Mouse (Mus musculus): Measurements from ENCODE around the gene Sbpl. TPM values are rescaled to one million over a fixed set of nuclear protein-coding genes. Genes with fewer than 3 reads are reported as not detected.

The Sbpl gene
- polyA plus RNA-seq (2017; shearing (Covaris generic)): not detected

DNA sequence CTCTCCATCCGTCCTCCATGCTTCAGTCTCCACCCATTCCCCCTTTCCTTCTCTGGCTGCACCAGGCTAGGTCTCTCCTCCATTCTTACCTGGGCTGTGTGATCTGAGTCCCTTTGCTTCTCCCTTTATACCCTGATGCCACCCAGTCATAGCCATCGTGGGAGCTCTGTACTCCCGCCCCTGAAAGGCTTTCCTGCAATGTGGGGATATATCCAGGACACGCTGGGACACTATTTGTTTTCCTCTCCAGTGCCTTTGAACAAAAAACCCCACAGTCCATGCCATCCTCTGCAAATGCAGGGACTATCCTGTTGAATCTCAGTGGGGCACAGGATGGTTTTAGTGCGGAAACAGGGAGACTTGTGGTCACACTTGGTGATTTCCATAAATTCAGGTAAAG, at the start of gene Sbpl:
TSS of gene Sbpl (minus strand) at position 101 of the 400 bp plus-strand sequence.

DNA sequence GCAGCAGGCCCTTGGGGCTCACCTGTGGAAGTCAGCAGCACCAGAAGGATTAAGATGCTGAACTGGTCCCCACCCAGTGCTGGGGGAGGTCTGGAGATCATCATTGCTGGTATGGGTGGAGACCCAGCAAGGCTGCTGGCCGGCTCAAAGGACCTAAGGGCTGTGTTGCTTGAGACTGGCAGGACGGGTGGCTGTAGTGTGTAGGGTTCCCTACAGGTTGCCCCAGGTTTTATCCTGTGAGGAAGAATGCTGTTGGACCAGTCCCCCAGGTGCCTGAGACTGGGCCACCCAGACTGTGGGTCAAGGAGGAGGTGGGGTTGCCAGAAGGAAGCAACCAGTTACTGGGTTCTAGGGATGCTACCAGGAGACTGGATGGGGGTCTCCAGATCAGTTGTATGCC, 42.8 kb upstream of the Sbpl start, which contains the start of gene Prss22:
TSS of gene Prss22 (minus strand) at position 200 of the 400 bp plus-strand sequence.

DNA sequence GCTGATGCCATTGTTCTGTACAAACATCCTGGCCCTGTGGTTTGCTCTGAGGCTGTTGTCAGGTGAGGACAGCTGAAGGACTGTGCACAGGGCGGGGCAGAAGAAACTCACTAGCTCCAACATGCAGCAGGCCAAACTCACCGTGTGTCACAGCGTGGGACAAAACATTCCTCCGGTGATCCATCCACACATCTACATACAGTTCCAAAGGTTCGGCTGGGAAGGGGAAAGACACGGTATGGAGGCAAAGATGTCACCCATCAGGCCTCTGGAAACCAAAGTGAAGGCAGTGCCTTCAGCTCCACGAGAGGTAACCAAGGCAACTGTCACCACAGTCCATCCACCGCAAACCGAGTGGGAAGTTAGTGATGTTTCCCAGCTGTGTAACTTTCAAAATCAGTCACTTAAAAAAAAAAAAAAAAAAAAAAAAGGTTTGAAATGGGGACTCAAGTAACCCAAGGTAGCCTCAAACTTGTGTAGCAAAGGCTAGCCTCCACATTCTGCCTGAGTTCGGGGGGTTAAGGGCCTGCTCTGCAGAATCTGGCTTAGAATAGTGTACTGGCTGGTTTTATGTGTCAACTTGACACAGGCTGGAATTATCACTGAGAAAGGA, 25.3 kb upstream of the Sbpl start, which contains the start of gene Prss30:
TSS of gene Prss30 (minus strand) at position 270 of the 613 bp plus-strand sequence.

DNA sequence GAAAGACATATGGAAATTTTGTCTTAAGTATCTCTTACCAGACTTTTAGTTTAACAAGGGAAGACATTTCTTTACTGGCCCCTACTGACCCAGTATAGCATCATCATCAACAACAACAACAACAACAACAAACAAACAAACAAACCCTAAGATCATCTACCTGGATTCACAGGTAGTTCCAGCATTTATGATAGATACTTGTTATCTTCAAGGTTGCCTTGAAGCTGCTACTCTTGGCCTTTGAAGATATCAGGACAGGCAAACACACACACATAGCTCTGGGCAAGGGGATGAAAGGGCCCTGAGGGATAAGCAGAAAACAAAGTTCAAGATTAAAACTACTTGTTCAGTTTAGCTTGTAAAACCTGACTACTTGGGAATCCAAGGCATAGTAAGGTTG, 13.7 kb downstream of the Sbpl start, which contains the start of gene Sbp:
TSS of gene Sbp (plus strand) at position 301 of the 400 bp plus-strand sequence.

DNA sequence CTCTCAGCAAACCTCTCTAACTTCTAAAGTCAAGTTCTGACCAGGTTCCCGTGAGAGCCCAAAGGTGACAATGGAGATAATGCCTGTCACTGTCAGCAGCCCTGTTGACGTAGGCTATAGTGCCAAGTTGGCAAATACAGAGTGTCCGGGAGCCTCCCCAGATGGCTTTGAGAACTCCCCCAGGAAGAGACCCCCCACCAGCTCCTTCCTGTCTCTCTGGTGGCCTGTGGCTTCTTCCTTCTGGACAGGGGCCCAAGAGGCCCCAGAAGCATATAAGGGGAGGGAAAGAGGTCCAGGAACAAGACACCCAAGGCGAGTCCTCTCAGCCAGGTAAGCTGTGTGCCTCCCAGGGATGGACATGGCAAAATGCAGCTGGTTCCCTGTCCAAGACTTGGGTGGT, 37.9 kb downstream of the Sbpl start, which contains the start of gene Dcpp3:
TSS of gene Dcpp3 (plus strand) at position 301 of the 400 bp plus-strand sequence.

Other genes starting within 250 kb of the Sbpl start
- gene 1520401A03Rik, start 232.5 kb downstream of the Sbpl start, polyA plus RNA-seq (2017; shearing (Covaris generic)): under 1 TPM; 0.10 to 0.39 TPM
- 10 to 100 TPM; 31.6 to 39.0 TPM for gene Pkmyt1, start 228.9 kb downstream of the Sbpl start, polyA plus RNA-seq (2017; shearing (Covaris generic))
- gene Paqr4, start 214.4 kb downstream of the Sbpl start, polyA plus RNA-seq (2017; shearing (Covaris generic)): 10 to 100 TPM; 10.0 to 20.7 TPM
- gene Kremen2, start 209.4 kb downstream of the Sbpl start, polyA plus RNA-seq (2017; shearing (Covaris generic)): 10 to 100 TPM in 1 of 2 experiments, 1 to 10 TPM in 1; 4.0 to 11.8 TPM
- 10 to 100 TPM; 23.5 to 40.0 TPM for gene Flywch1, start 183.7 kb downstream of the Sbpl start, polyA plus RNA-seq (2017; shearing (Covaris generic))
- 1 to 10 TPM; 6.3 to 7.6 TPM for gene Flywch2, start 169.2 kb downstream of the Sbpl start, polyA plus RNA-seq (2017; shearing (Covaris generic))
- gene Srrm2, start 164.7 kb downstream of the Sbpl start, polyA plus RNA-seq (2017; shearing (Covaris generic)): 100 to 1,000 TPM; 921 to 934 TPM
- 100 to 1,000 TPM; 701 to 738 TPM for gene Elob, start 126.1 kb downstream of the Sbpl start, polyA plus RNA-seq (2017; shearing (Covaris generic))
- under 1 TPM; 0.17 to 0.39 TPM for gene Prss33, start 119.2 kb downstream of the Sbpl start, polyA plus RNA-seq (2017; shearing (Covaris generic))
- gene Prss32, start 111.4 kb downstream of the Sbpl start, polyA plus RNA-seq (2017; shearing (Covaris generic)): under 1 TPM in 1 of 2 experiments, not detected in 1; 0.77 TPM
- 1 to 10 TPM; 1.9 to 3.0 TPM for gene Prss41, start 111.1 kb downstream of the Sbpl start, polyA plus RNA-seq (2017; shearing (Covaris generic))
- not detected for gene Prss21, start 87.2 kb downstream of the Sbpl start, polyA plus RNA-seq (2017; shearing (Covaris generic))
- not detected for gene Dcpp1, start 74.4 kb downstream of the Sbpl start, polyA plus RNA-seq (2017; shearing (Covaris generic))
- gene Dcpp2, start 74.4 kb downstream of the Sbpl start, polyA plus RNA-seq (2017; shearing (Covaris generic)): not detected
- gene Dcpp3, start 37.8 kb downstream of the Sbpl start, polyA plus RNA-seq (2017; shearing (Covaris generic)): not detected
- not detected for gene Sbp, start 13.6 kb downstream of the Sbpl start, polyA plus RNA-seq (2017; shearing (Covaris generic))
- 1 to 10 TPM in 1 of 2 experiments, under 1 TPM in 1; 0.88 to 1.2 TPM for gene Prss30, start 25.3 kb upstream of the Sbpl start, polyA plus RNA-seq (2017; shearing (Covaris generic))
- not detected for gene Prss22, start 42.8 kb upstream of the Sbpl start, polyA plus RNA-seq (2017; shearing (Covaris generic))
- gene Prss27, start 82.9 kb upstream of the Sbpl start, polyA plus RNA-seq (2017; shearing (Covaris generic)): under 1 TPM; 0.13 to 0.64 TPM
- gene Kctd5, start 118.2 kb upstream of the Sbpl start, polyA plus RNA-seq (2017; shearing (Covaris generic)): 10 to 100 TPM; 24.3 to 25.2 TPM
- 10 to 100 TPM; 41.3 to 43.6 TPM for gene Pdpk1, start 195.7 kb upstream of the Sbpl start, polyA plus RNA-seq (2017; shearing (Covaris generic))
- gene Amdhd2, start 208.5 kb upstream of the Sbpl start, polyA plus RNA-seq (2017; shearing (Covaris generic)): 10 to 100 TPM; 39.6 to 47.9 TPM
- 100 to 1,000 TPM; 307 to 321 TPM for gene Atp6v0c, start 214.4 kb upstream of the Sbpl start, polyA plus RNA-seq (2017; shearing (Covaris generic))